Mouse (Mus musculus) neural tube, embryonic 15.5 days (tissue): ENCODE results near the gene Fam173a. TPM values are rescaled to one million over a fixed set of nuclear protein-coding genes. Genes with fewer than 3 reads are reported as not detected.

Source experiments
- ATAC-seq: fragments of 200-750 bp; cut with Nextera tagmentation; 2 replicates; pipeline ENCODE4 v1.8.0; 2017; ENCODE audit warnings: mild to moderate bottlenecking, moderate TSS enrichment, moderate library complexity; ENCODE audit not compliant: low FRiP score
- H3K27ac ChIP-seq: fragments of 300-500 bp; sonication (generic); replicated peaks from 2 replicates; pipeline ENCODE4 v1.5.1; 2015; ENCODE audit warnings: mild to moderate bottlenecking, inconsistent platforms
- H3K27me3 ChIP-seq: fragments of 300-500 bp; sonication (generic); replicated peaks from 2 replicates; pipeline ENCODE4 v1.6.1; 2015; ENCODE audit warnings: inconsistent platforms
- H3K36me3 ChIP-seq: fragments of 300-500 bp; sonication (generic); 2 replicates; pipeline ENCODE4 v1.6.1; 2015; ENCODE audit warnings: inconsistent platforms
- H3K4me1 ChIP-seq: fragments of 300-500 bp; sonication (generic); 2 replicates; pipeline ENCODE4 v1.6.1; 2015; ENCODE audit warnings: inconsistent platforms
- H3K4me2 ChIP-seq: fragments of 300-500 bp; sonication (generic); 2 replicates; pipeline ENCODE4 v1.6.1; 2015; ENCODE audit warnings: inconsistent platforms, mild to moderate bottlenecking, moderate library complexity
- H3K4me3 ChIP-seq: fragments of 300-500 bp; sonication (generic); replicated peaks from 2 replicates; pipeline ENCODE4 v1.5.1; 2015; ENCODE audit warnings: mild to moderate bottlenecking, inconsistent platforms
- H3K9ac ChIP-seq: fragments of 300-500 bp; sonication (generic); replicated peaks from 2 replicates; pipeline ENCODE4 v1.6.1; 2015; ENCODE audit warnings: mild to moderate bottlenecking, inconsistent platforms
- H3K9me3 ChIP-seq: fragments of 300-500 bp; sonication (generic); replicated peaks from 2 replicates; pipeline ENCODE4 v1.6.1; 2016; ENCODE audit warnings: inconsistent platforms
- WGBS: fragments of 180-500 bp; shearing (Covaris S2); methylation state at CpG from one replicate; pipeline ENCODE4 v1.1.7; 2015; ENCODE audit warnings: mixed read lengths; 5-methylcytosine and 5-hydroxymethylcytosine counted together
- polyA plus RNA-seq: library from polyadenylated mRNA; unstranded; fragments of >200 nt; fragmentation: Nextera tagmentation; extraction: Ambion mirVana; gene quantifications from 2 replicates; pipeline ENCODE4 v1.2.1, GENCODE M21; 2015

Gene Fam173a
- polyA plus RNA-seq, 1 experiment from 2014 or later = 94.1 TPM

- no peak for ATAC-seq
- 49% methylated on average over 6 of the region's 6 CpGs for WGBS
Observed at GRCm38 (mm10) chr17:25833961-25834594, 41.4 kb upstream of the Fam173a start.

GRCm38 (mm10) chr17:25833291-25833663, 40.6 kb upstream of the Fam173a start, which contains the start of gene Stub1:
TSS of gene Stub1 (minus strand) at chr17:25833404.
- no peaks in the 10 kb centered on the region for H3K9me3 ChIP-seq
- 0% methylated on average over 24 of the region's 24 CpGs for WGBS
- H3K4me3 ChIP-seq = peak within 1 kb of the TSS; percentile 92
- peaks cover 85% of the 10 kb centered on the region for H3K4me1 ChIP-seq
- H3K9ac ChIP-seq = peak within 1 kb of the TSS; percentile 92
- H3K27ac ChIP-seq = peak within 1 kb of the TSS; percentile 99
- ATAC-seq = peak; percentile 54
- peaks cover 32% of the 10 kb centered on the region for H3K36me3 ChIP-seq
- H3K27me3 ChIP-seq = no peaks in the 10 kb centered on the region
- peak within 1 kb of the TSS; percentile 98 for H3K4me2 ChIP-seq

More at GRCm38 (mm10) chr17:25833961-25834594, 41.4 kb upstream of the Fam173a start:
- H3K9me3 ChIP-seq = no peaks in the 10 kb centered on the region
- no peaks in the 10 kb centered on the region for H3K27me3 ChIP-seq
- peaks cover 86% of the 10 kb centered on the region for H3K4me1 ChIP-seq
- H3K4me3 ChIP-seq = peak overlapping the region; percentile 92
- peaks cover 38% of the 10 kb centered on the region for H3K36me3 ChIP-seq
- H3K4me2 ChIP-seq = peak overlapping the region; percentile 98
- H3K9ac ChIP-seq = peak overlapping the region; percentile 92
- peak overlapping the region; percentile 99 for H3K27ac ChIP-seq

- peak overlapping the region; percentile 98 for H3K4me2 ChIP-seq
- H3K4me3 ChIP-seq = peak overlapping the region; percentile 92
- peak overlapping the region; percentile 92 for H3K9ac ChIP-seq
- 0% methylated on average over 71 of the region's 77 CpGs for WGBS
- H3K36me3 ChIP-seq = peaks cover 31% of the 10 kb centered on the region
- no peaks in the 10 kb centered on the region for H3K9me3 ChIP-seq
- peak overlapping the region; percentile 99 for H3K27ac ChIP-seq
- H3K27me3 ChIP-seq = no peaks in the 10 kb centered on the region
- peaks cover 85% of the 10 kb centered on the region for H3K4me1 ChIP-seq
- peak; percentile 91 for ATAC-seq
Observed at GRCm38 (mm10) chr17:25832436-25833290, 40.0 kb upstream of the Fam173a start.

GRCm38 (mm10) chr17:25831451-25832281, 39.0 kb upstream of the Fam173a start:
- Histone ChIP-seq H3K4me1 (peaks cover 85% of the 10 kb centered on the region), H3K9me3 (no peaks in the 10 kb centered on the region), H3K9ac (peak overlapping the region; percentile 92), H3K36me3 (peaks cover 41% of the 10 kb centered on the region), H3K27ac (peak overlapping the region; percentile 99), H3K4me3 (peak overlapping the region; percentile 92), H3K4me2 (peak overlapping the region; percentile 98), H3K27me3 (no peaks in the 10 kb centered on the region)
- no peak for ATAC-seq
- 57% methylated on average over 21 of the region's 21 CpGs for WGBS

- H3K9ac ChIP-seq = 0 out of 2 replicates have a peak overlapping the region, but pooled peaks have one; percentile 92
- no peak overlapping the region for H3K27ac ChIP-seq
- H3K36me3 ChIP-seq = peaks cover 48% of the 10 kb centered on the region
- H3K4me1 ChIP-seq = peaks cover 85% of the 10 kb centered on the region
- ATAC-seq = no peak
- 86% methylated on average over 14 of the region's 14 CpGs for WGBS
- peak overlapping the region; percentile 92 for H3K4me3 ChIP-seq
- no peaks in the 10 kb centered on the region for H3K9me3 ChIP-seq
- peak overlapping the region; percentile 98 for H3K4me2 ChIP-seq
- no peaks in the 10 kb centered on the region for H3K27me3 ChIP-seq
Observed at GRCm38 (mm10) chr17:25830806-25831431, 38.2 kb upstream of the Fam173a start.

- H3K27ac ChIP-seq = no peak overlapping the region
- peak overlapping the region; percentile 98 for H3K4me2 ChIP-seq
- H3K9me3 ChIP-seq = no peaks in the 10 kb centered on the region
- no peak for ATAC-seq
- peaks cover 85% of the 10 kb centered on the region for H3K4me1 ChIP-seq
- peak overlapping the region; percentile 92 for H3K4me3 ChIP-seq
- H3K27me3 ChIP-seq = no peaks in the 10 kb centered on the region
- peak overlapping the region; percentile 77; the same call in 1 of the 2 replicates for H3K9ac ChIP-seq
- peaks cover 46% of the 10 kb centered on the region for H3K36me3 ChIP-seq
- 85% methylated on average over 4 of the region's 4 CpGs for WGBS
Observed at GRCm38 (mm10) chr17:25830200-25830753, 37.6 kb upstream of the Fam173a start.

GRCm38 (mm10) chr17:25829558-25830017, 36.9 kb upstream of the Fam173a start:
- no peak for ATAC-seq
- H3K9me3 ChIP-seq = no peaks in the 10 kb centered on the region
- peak overlapping the region; percentile 94 for H3K27ac ChIP-seq
- WGBS = 34% methylated on average over 8 of the region's 8 CpGs
- peak overlapping the region; percentile 98 for H3K4me2 ChIP-seq
- peak overlapping the region; percentile 65 for H3K4me3 ChIP-seq
- peak overlapping the region; percentile 77 for H3K9ac ChIP-seq
- no peaks in the 10 kb centered on the region for H3K27me3 ChIP-seq
- peaks cover 85% of the 10 kb centered on the region for H3K4me1 ChIP-seq
- H3K36me3 ChIP-seq = peaks cover 43% of the 10 kb centered on the region

GRCm38 (mm10) chr17:25828712-25829557, 36.2 kb upstream of the Fam173a start, which contains the start of gene Jmjd8:
TSS of gene Jmjd8 (plus strand) at chr17:25828867.
- H3K27ac ChIP-seq = peak within 1 kb of the TSS; percentile 94
- peak; percentile 53 for ATAC-seq
- WGBS = 2% methylated on average over 32 of the region's 32 CpGs
- H3K9me3 ChIP-seq = no peaks in the 10 kb centered on the region
- H3K4me3 ChIP-seq = peak within 1 kb of the TSS; percentile 65
- H3K36me3 ChIP-seq = peaks cover 43% of the 10 kb centered on the region
- H3K4me2 ChIP-seq = peak within 1 kb of the TSS; percentile 98
- no peaks in the 10 kb centered on the region for H3K27me3 ChIP-seq
- peak within 1 kb of the TSS; percentile 77 for H3K9ac ChIP-seq
- peaks cover 85% of the 10 kb centered on the region for H3K4me1 ChIP-seq

GRCm38 (mm10) chr17:25828223-25828594, 35.5 kb upstream of the Fam173a start:
- WGBS = 83% methylated on average over 8 of the region's 8 CpGs
- peak overlapping the region; percentile 94 for H3K27ac ChIP-seq
- H3K9ac ChIP-seq = peak overlapping the region; percentile 77
- no peaks in the 10 kb centered on the region for H3K9me3 ChIP-seq
- ATAC-seq = no peak
- H3K36me3 ChIP-seq = peaks cover 43% of the 10 kb centered on the region
- peak overlapping the region; percentile 65 for H3K4me3 ChIP-seq
- H3K4me2 ChIP-seq = peak overlapping the region; percentile 98
- H3K4me1 ChIP-seq = peaks cover 81% of the 10 kb centered on the region
- H3K27me3 ChIP-seq = no peaks in the 10 kb centered on the region
